Mouse (Mus musculus): ENCODE measurements around the gene Zan. TPM values are rescaled to one million over a fixed set of nuclear protein-coding genes. Genes with fewer than 3 reads are reported as not detected.
"Not testable (repeated sequence)": the region's sequence is repeated elsewhere in the genome, so short reads cannot be mapped to it uniquely, and the experiment has no call there.

Zan gene
- total RNA-seq, 1 experiment from 2014 or later, result not detected

GRCm38 (mm10) chr5:137501709-137502666, 25.1 kb upstream of the Zan start, which contains the start of gene Pop7:
TSS of gene Pop7 (minus strand) at chr5:137502518.
- DNase-seq, result peak; percentile 99

DNA sequence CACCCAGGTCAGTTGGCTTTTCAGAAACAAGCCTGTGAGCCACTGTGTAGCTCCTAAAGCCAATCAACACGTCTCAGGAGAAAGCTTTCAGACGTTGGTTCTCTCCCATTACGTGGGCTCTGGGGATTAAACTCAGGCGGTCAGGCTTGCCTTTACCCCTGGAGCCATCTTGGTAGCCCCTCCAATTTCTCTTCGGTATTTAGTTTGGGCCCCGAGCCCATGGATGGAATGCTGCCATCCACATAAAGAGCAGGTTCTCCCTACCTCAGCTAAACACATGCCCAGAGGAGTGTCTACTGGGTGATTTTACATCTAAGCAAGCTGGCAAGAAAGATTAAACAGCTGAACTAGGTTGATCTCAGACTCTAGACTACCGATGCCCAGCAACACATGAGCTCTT, 23.3 kb upstream of the Zan start:
- no peak for DNase-seq

DNA sequence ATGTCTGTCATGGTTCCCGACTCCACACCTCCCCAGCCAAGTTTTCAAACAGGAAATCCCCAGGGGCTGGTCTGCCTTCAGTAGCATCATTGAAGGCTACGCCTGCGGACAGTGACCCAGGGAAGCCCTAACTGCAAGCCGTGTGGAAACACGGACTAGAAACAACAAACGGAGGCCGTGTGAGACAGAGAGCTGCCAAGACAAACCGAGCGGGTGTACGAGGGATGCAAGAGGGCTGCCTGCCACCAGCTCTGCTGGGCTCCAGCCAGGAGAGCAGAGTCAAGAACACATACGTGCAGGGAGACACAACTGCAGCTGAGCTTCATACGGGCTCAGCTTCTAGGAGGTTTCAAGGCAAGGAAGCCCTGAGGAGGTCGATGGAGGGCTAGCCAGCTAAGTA, 17.0 kb upstream of the Zan start:
- DNase-seq, result no peak

GRCm38 (mm10) chr5:137491559-137491958, 14.7 kb upstream of the Zan start:
- DNase-seq, result no peak

GRCm38 (mm10) chr5:137487616-137488015, 10.8 kb upstream of the Zan start:
- DNase-seq, result no peak

- DNase-seq, result no peak
Measured at GRCm38 (mm10) chr5:137485851-137486155, 8.9 kb upstream of the Zan start.

GRCm38 (mm10) chr5:137485071-137485850, 8.4 kb upstream of the Zan start:
- DNase-seq, result no peak

- DNase-seq, result peak; percentile 26
Measured at GRCm38 (mm10) chr5:137481897-137482296, 5.0 kb upstream of the Zan start.

- peak; percentile 71 for DNase-seq
Measured at GRCm38 (mm10) chr5:137481138-137481537, 4.3 kb upstream of the Zan start.

DNA sequence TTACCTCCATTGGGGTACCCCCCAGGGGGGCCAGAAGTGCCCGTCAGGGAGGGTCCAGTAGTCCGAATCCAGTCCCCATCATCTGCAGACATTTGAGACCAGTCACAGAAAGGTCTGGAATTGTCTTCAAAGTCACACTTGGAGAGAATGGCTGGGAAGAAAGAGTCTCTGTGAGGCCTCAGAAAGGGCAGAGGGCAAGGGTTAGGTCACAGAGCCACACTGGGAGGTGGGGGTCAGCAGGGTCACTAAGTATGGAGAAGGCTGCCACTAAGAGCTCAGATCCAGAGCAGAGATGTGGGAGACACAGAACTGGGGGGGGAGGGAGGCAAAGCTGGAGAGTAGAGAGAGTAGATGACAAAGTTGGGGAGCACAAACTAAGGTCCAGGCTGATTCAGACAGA, 2.5 kb downstream of the Zan start:
- no peak for DNase-seq

- no peak for DNase-seq
Measured at GRCm38 (mm10) chr5:137472252-137472904, 4.5 kb downstream of the Zan start.

- no peak for DNase-seq
Measured at GRCm38 (mm10) chr5:137466946-137467345, 9.9 kb downstream of the Zan start.

DNA sequence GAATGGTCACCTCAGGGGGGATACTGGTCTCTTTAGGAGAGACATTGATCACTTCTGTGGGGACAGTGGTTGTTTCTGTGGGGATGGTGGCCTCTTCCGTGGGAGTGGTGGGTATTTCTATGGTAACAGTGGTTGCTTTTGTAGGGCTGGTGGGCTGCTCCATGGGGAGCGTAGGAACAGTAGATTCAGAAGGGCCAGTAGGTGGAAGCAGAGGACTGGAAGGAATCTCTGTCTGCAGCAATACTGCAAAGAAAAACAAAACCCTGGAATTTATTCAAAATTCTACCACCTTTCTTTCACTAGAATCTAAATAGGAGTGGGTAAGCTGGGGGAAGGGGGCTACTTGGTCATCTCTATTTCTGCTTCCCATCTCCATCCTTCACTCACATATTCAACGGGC, 11.8 kb downstream of the Zan start:
- no peak for DNase-seq

GRCm38 (mm10) chr5:137455866-137456591, 20.8 kb downstream of the Zan start:
- no peak for DNase-seq

- DNase-seq, result no peak
Measured at GRCm38 (mm10) chr5:137455206-137455605, 21.7 kb downstream of the Zan start.

DNA sequence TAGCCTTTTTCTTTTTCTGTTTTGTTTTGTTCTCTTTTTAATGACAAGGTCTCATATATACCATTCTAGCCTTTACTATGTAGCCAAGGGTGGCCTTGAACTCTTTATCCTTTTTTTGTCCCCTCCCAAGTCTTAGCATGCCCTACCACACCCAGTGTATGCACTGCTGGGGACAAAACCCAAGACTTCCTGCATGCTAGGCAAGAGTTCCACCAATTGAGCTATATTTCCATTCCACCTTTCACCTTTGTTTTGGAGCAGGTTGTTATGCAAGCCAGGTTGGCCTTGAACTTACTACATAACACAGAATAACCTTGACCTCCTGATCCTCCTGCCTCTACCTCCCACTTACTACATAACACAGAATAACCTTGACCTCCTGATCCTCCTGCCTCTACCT, 31.3 kb downstream of the Zan start:
- no peak for DNase-seq

DNA sequence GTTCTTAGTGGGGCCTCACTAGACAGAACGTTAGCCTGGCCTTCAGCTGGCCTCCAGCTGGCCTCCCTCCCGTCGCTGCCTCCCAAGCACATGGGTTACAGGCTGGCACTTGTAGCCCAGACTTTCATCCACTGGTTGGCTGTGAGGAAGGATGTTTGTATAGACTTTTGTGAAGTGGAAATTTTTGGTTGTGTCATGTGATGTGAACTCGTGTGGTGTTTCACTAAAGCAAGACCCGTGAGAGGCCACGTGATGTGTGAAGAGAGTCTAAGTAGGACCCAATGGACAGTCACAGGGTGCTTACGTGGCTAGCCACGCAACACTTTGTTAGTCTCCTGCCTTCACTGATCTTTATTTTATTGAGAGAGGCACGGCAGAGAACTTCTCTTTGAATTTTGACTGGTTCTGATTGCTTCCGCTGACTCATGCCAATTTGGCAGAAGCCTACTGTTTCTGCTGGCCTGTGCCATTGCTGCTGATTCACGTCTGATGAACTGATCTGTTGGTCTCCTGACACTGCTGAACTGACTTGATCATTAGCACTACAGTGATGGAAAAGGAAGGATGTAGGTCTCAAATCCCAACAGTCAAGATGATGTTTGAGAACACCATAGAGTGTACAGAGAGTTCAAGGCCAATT, 36.5 kb downstream of the Zan start:
- peak; percentile 41 for DNase-seq

GRCm38 (mm10) chr5:137433889-137434288, 43.0 kb downstream of the Zan start:
- DNase-seq, result no peak

DNA sequence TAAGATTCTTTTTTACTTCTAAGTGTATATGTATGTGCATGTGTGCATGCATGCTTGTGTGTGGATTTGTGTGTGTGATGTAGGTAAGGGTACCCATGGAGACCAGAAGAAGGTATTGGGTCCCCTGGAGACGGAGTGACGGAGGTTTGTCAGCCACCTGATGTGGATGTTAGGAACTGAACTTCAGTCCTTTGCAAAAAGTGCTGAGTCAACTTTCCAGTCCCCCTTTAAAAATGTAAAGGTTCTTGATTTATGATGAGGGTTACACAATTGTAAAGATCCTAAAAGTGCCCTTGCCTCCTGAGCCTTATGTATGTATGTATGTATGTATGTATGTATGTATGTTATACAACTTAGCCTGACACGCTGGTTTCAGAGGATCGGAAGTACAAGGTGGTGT, 46.5 kb downstream of the Zan start:
- DNase-seq, result not testable (repeated sequence)

DNA sequence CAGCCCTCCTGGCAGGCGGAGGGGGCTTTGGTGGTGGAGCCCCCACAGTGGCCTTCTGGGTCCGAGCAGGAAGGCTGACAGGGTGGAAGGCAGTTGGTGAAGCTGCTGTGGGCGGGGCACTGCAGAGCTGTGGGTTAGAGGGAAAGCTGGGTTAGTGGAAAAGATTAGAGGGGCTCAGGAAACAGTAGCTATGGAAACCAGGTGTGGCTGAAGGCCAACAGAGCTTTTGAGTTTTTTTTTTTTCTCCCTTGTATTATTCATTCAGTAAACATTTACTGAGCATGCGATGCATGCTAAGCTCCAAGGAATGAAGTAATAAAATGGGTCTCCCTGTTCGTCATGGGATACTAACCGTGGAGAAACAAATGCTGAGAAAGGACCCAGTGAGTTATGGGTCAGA, 51.2 kb downstream of the Zan start:
- DNase-seq, result no peak

DNA sequence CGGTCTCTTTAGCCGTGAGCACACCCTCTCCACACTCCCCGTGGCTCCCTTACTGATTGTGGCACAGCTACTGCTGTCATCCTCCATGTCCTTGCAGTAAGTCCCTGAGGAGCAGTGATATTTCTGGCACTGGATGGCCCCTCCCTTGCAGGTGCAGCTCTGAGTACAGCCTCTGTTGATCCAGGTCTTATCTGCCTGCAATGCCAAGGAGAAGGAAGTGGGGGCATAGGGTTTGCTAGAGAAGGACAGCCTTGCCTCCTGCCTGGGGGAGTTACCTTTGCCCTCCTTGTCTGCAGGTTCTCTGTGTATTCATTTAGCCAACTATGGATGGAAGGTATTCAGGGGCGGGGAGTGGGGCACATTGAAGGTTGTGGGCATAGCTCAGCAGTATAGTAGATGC, 57.0 kb downstream of the Zan start:
- no peak for DNase-seq

DNA sequence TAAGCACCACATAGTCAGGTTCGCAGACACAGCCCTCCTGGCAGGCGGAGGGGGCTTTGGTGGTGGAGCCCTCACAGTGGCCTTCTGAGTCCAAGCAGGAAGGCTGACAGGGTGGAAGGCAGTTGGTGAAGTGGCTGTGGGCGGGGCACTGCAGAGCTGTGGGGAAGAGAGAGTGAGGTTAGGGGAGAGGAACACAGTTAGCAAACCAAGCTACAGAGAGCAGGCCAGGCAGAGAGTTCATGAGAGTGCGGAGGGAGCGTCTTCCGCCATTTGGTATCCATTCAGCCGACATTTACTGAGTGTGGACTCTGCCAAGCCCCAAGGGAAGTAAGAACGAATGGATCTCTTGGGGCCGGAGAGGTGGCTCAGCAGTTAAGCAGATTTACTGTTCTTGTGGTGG, 57.8 kb downstream of the Zan start:
- no peak for DNase-seq

Data from adrenal gland, postnatal 25 days (tissue).